Mouse (Mus musculus): ENCODE data around the gene Zcchc4.

GRCm38 (mm10) chr5:52871461-52871860, 96.3 kb downstream of the Zcchc4 start:
- TF ChIP-seq POLR2A (IDR thresholded peaks at IDR 0.05; ENCODE audit: borderline replicate concordance, extremely low read depth, insufficient read depth, insufficient read length, poor library complexity, severe bottlenecking), result no peak
- no peak for TF ChIP-seq CTCF (IDR thresholded peaks at IDR 0.05; ENCODE audit: borderline replicate concordance, extremely low read depth, insufficient read depth, insufficient read length)
